ENCODE assay signal across 11 mouse cellular contexts in genomic region chr11:95841498-95841830, GRCm38 (mm10). TPM values are rescaled to one million over a fixed set of nuclear protein-coding genes. Genes with fewer than 3 reads are reported as not detected.
DNase-seq lines count a peak whose midpoint lies in the region; ATAC-seq and TF ChIP-seq lines count a peak whose summit lies in the region.
"Had no signal": no experiment of that assay in that cellular context is flagged by ENCODE, and none has a peak within 500 bp of the region (broad histone marks: within the 10 kb centered on the region; RNA-seq: fewer than 3 reads in every experiment).

No protein-coding gene starts in this region.

- no peak for DNase-seq in kidney, adult 18-20 months
- no peak for DNase-seq in CH12.LX (ENCODE audit: extremely low read depth)
- no peak for DNase-seq in cerebellum, adult 9-10 months
- DNase-seq in gastrocnemius, adult 8-10 months (ENCODE audit: low spot score in 2 of 2) = no peak
- DNase-seq in ovary, postnatal 14 days (ENCODE audit: low spot score) = no peak
- DNase-seq: cerebellum, postnatal 14 days; left cerebral cortex, postnatal 4 days; right cerebral cortex, postnatal 14 days had no signal

- 0 out of 2 replicates have a peak, but pooled peaks cover 3% of the 10 kb centered on the region for H3K27me3 ChIP-seq in kidney, embryonic 14.5 days (ENCODE audit: control insufficient read depth, insufficient read depth, low read length)
- H3K27me3 ChIP-seq in CH12.LX (replicated peaks) = no peaks in the 10 kb centered on the region
- peaks cover 21% of the 10 kb centered on the region for H3K27me3 ChIP-seq in limb, embryonic 15.5 days

- in situ Hi-C loops in CH12.LX (cut with MboI; ENCODE audit: low pct_ligation_motif_present, low pct_unique_long_range_greater_than_20kb, low sequenced_read_pairs) = no loop called here

- peak overlapping the region; percentile 9; the same call in 1 of the 2 replicates for H3K4me2 ChIP-seq in kidney, embryonic 14.5 days (replicated peaks; ENCODE audit: low read depth, low read length)
- peak overlapping the region; percentile 82 for H3K4me2 ChIP-seq in CH12.LX (ENCODE audit: insufficient read depth, low read depth, poor library complexity, severe bottlenecking)
- H3K4me2 ChIP-seq in limb, embryonic 15.5 days = peak overlapping the region; percentile 24; the same call in 1 of the 2 replicates

- peaks cover 37% of the 10 kb centered on the region for H3K79me2 ChIP-seq in CH12.LX (replicated peaks; ENCODE audit: control insufficient read depth, extremely low read depth, insufficient read depth, poor library complexity, severe bottlenecking)

- TF ChIP-seq CTCF in CH12.LX (conservative IDR thresholded peaks at IDR 0.05 in 1 of 2, IDR thresholded peaks at IDR 0.05 in 1 of 2; ENCODE audit: low read depth in 2 of 2, low read length in 2 of 2) = no peak
- TF ChIP-seq CTCF in bone marrow, adult 2 months (IDR thresholded peaks at IDR 0.05; ENCODE audit: control insufficient read depth, insufficient read depth, low read length) = no peak

- H3K9me3 ChIP-seq in kidney, embryonic 14.5 days (ENCODE audit: control insufficient read depth, low read length) = no peaks in the 10 kb centered on the region
- no peaks in the 10 kb centered on the region for H3K9me3 ChIP-seq in CH12.LX (replicated peaks; ENCODE audit: low read length)
- no peaks in the 10 kb centered on the region for H3K9me3 ChIP-seq in limb, embryonic 15.5 days

- dilution Hi-C loops in CH12.LX (cut with MboI; ENCODE audit: extremely low pct_ligation_motif_present, extremely low pct_unique_long_range_greater_than_20kb, low sequenced_read_pairs) = no loop called here

- TF ChIP-seq POLR2A in CH12.LX (IDR thresholded peaks at IDR 0.05; ENCODE audit: low read depth, low read length) = no peak
- TF ChIP-seq POLR2A in bone marrow, adult 2 months (IDR thresholded peaks at IDR 0.05; ENCODE audit: borderline replicate concordance, control insufficient read depth, low read depth, low read length) = no peak

- no peak for ATAC-seq in kidney, embryonic 14.5 days (ENCODE audit: low FRiP score, low TSS enrichment)
- no peak for ATAC-seq in limb, embryonic 15.5 days (ENCODE audit: insufficient number of reproducible peaks, low FRiP score, low TSS enrichment, low read depth)

- TF ChIP-seq EP300 in CH12.LX (IDR thresholded peaks at IDR 0.05; ENCODE audit: low read length) = no peak

- H3K4me1 ChIP-seq in kidney, embryonic 14.5 days (ENCODE audit: control insufficient read depth, insufficient read depth, low read length) = 0 out of 2 replicates have a peak, but pooled peaks cover 6% of the 10 kb centered on the region
- peaks cover 53 to 83% of the 10 kb centered on the region in 2 experiments for H3K4me1 ChIP-seq in CH12.LX (ENCODE audit: control insufficient read depth in 1 of 2, insufficient read depth in 2 of 2)
- peaks cover 17% of the 10 kb centered on the region for H3K4me1 ChIP-seq in bone marrow, adult 2 months (ENCODE audit: control insufficient read depth, insufficient read depth, low read length)
- H3K4me1 ChIP-seq in limb, embryonic 15.5 days = peaks cover 27% of the 10 kb centered on the region

- WGBS in kidney, embryonic 14.5 days = 59% methylated on average over 10 of the region's 10 CpGs
- WGBS in bone marrow, adult 2 months = 13% methylated on average over 10 of the region's 10 CpGs
- 58% methylated on average over 10 of the region's 10 CpGs for WGBS in limb, embryonic 15.5 days

- TF ChIP-seq RAD21 in CH12.LX (IDR thresholded peaks at IDR 0.05; ENCODE audit: low read depth, low read length) = no peak

- H3K9ac ChIP-seq in kidney, embryonic 14.5 days (ENCODE audit: low read depth, low read length) = peak overlapping the region; percentile 19; the same call in 1 of the 2 replicates
- H3K9ac ChIP-seq in CH12.LX (ENCODE audit: insufficient read depth, low read depth) = peak overlapping the region; percentile 76
- peak overlapping the region; percentile 4; the same call in 1 of the 2 replicates for H3K9ac ChIP-seq in limb, embryonic 15.5 days

- no peak overlapping the region; the same call in 1 of the 2 replicates for H3K27ac ChIP-seq in kidney, embryonic 14.5 days (ENCODE audit: low read depth, low read length)
- H3K27ac ChIP-seq in CH12.LX (ENCODE audit: insufficient read depth, low read depth) = peak overlapping the region; percentile 86
- peak overlapping the region; percentile 53 for H3K27ac ChIP-seq in bone marrow, adult 2 months (ENCODE audit: control insufficient read depth, insufficient read depth, low read depth, low read length, poor library complexity)
- H3K27ac ChIP-seq in limb, embryonic 15.5 days = 0 out of 2 replicates have a peak overlapping the region, but pooled peaks have one; percentile 18

- H3K4me3 ChIP-seq in kidney, embryonic 14.5 days (ENCODE audit: low read length) = peak overlapping the region; percentile 28
- peak overlapping the region; percentile 67 to 98 (median 77) for H3K4me3 ChIP-seq in CH12.LX (replicated peaks in 1 of 3; ENCODE audit: low read depth in 2 of 3, low read length in 2 of 3, poor library complexity in 1 of 3)
- H3K4me3 ChIP-seq in bone marrow, adult 2 months (replicated peaks; ENCODE audit: control insufficient read depth, low read depth, low read length) = peak overlapping the region; percentile 71
- peak overlapping the region; percentile 22 for H3K4me3 ChIP-seq in limb, embryonic 15.5 days

- H3K36me3 ChIP-seq in kidney, embryonic 14.5 days (ENCODE audit: control insufficient read depth, insufficient read depth, low read length) = no peaks in the 10 kb centered on the region
- peaks cover 20 to 24% of the 10 kb centered on the region in 2 experiments for H3K36me3 ChIP-seq in CH12.LX (replicated peaks in 1 of 2; ENCODE audit: control insufficient read depth in 1 of 2, insufficient read depth in 1 of 2, low read length in 1 of 2)
- H3K36me3 ChIP-seq in limb, embryonic 15.5 days = no peaks in the 10 kb centered on the region

TF ChIP-seq in CH12.LX, 34 proteins besides CTCF, POLR2A, EP300 and RAD21:
- TF ChIP-seq NRF1 (IDR thresholded peaks at IDR 0.05; ENCODE audit: low read depth, low read length) = 0 out of 2 replicates have a peak, but pooled peaks have one; percentile 8
- no peak for TF ChIP-seq USF1 (IDR thresholded peaks at IDR 0.05; ENCODE audit: low read depth, low read length)
TF ChIP-seq in CH12.LX: peak in this region for 1.

RNA-seq across cellular contexts. Expression of gene Abi3, which starts 0.8 kb away (rescaled TPM):
- polyA plus RNA-seq in kidney, embryonic 14.5 days (2014; fragmentation: Nextera tagmentation; extraction: Ambion mirVana) = 3.9 and 9.8 TPM in 2 replicates
- total RNA-seq in CH12.LX (2012; rRNA removed) (31.4 and 33.5 TPM in 2 replicates), CH12.LX (2014; rRNA removed) (24.4 and 25.9 TPM in 2 replicates)
- 54.9 and 74.5 TPM in 2 replicates for polyA plus RNA-seq in CH12.LX (2012; ENCODE audit: insufficient read length, low read depth)
- 18.6 and 39.0 TPM in 2 replicates for polyA plus RNA-seq in bone marrow, adult 2 months (2011; ENCODE audit: insufficient read depth, insufficient read length, low replicate concordance, missing spikeins)
- 7.0 and 7.2 TPM in 2 replicates for polyA plus RNA-seq in limb, embryonic 15.5 days (2015; fragmentation: Nextera tagmentation; extraction: Ambion mirVana)
- total RNA-seq in gastrocnemius, adult 8-10 months (2022) = 1 to 10 TPM in 3 of 4 experiments, under 1 TPM in 1; 0.77 to 2.2 (median 1.5) TPM

RNA-seq across cellular contexts. Expression of gene Gngt2, which starts 4.4 kb away (rescaled TPM):
- polyA plus RNA-seq in kidney, embryonic 14.5 days (2014; fragmentation: Nextera tagmentation; extraction: Ambion mirVana) = 19.5 and 26.0 TPM in 2 replicates
- total RNA-seq in CH12.LX (2012; rRNA removed) (133 and 143 TPM in 2 replicates), CH12.LX (2014; rRNA removed) (157 and 162 TPM in 2 replicates)
- 136 and 140 TPM in 2 replicates for polyA plus RNA-seq in CH12.LX (2012; ENCODE audit: insufficient read length, low read depth)
- polyA plus RNA-seq in bone marrow, adult 2 months (2011; ENCODE audit: insufficient read depth, insufficient read length, low replicate concordance, missing spikeins) = 38.7 and 94.0 TPM in 2 replicates
- 16.9 and 18.7 TPM in 2 replicates for polyA plus RNA-seq in limb, embryonic 15.5 days (2015; fragmentation: Nextera tagmentation; extraction: Ambion mirVana)
- 1 to 10 TPM; 2.3 to 4.0 (median 2.8) TPM for total RNA-seq in gastrocnemius, adult 8-10 months (2022)

RNA-seq across cellular contexts. Expression of gene Phospho1, which starts 17.2 kb away (rescaled TPM):
- not detected in 2 replicates for polyA plus RNA-seq in kidney, embryonic 14.5 days (2014; fragmentation: Nextera tagmentation; extraction: Ambion mirVana)
- total RNA-seq in CH12.LX (2012; rRNA removed) (0.46 and 1.3 TPM in 2 replicates), CH12.LX (2014; rRNA removed) (not detected in 2 replicates)
- polyA plus RNA-seq in CH12.LX (2012; ENCODE audit: insufficient read length, low read depth) = 0.97 and 6.0 TPM in 2 replicates
- polyA plus RNA-seq in bone marrow, adult 2 months (2011; ENCODE audit: insufficient read depth, insufficient read length, low replicate concordance, missing spikeins) = 18.9 and 23.4 TPM in 2 replicates
- 2.8 and 3.9 TPM in 2 replicates for polyA plus RNA-seq in limb, embryonic 15.5 days (2015; fragmentation: Nextera tagmentation; extraction: Ambion mirVana)
- total RNA-seq in gastrocnemius, adult 8-10 months (2022) = 100 to 1,000 TPM; 341 to 419 (median 369) TPM

Comparison
In these comparisons a context has a peak if more than half of its experiments do, and no peak if none do; other contexts are left out.
1. H3K4me2 ChIP-seq: peak in every context shown above with its lines; median percentile 82 in CH12.LX; 24 in limb, embryonic 15.5 days; 9 in kidney, embryonic 14.5 days.
2. H3K4me3 ChIP-seq: peak in every context shown above with its lines; median percentile 77 in CH12.LX; 71 in bone marrow, adult 2 months; 28 in kidney, embryonic 14.5 days; 22 in limb, embryonic 15.5 days.
3. H3K9ac ChIP-seq: peak in every context shown above with its lines; median percentile 76 in CH12.LX; 19 in kidney, embryonic 14.5 days; 4 in limb, embryonic 15.5 days.